Mouse (Mus musculus) liver, postnatal 0 days (tissue): ENCODE results near the gene Aox3.

Experiments
- CTCF ChIP-seq: sonication (generic); IDR thresholded peaks from 2 replicates; pipeline ENCODE4 v1.5.1; 2016; ENCODE audit warnings: antibody characterized with exemption, low read depth
- EP300 ChIP-seq: IDR thresholded peaks from 2 replicates; pipeline ENCODE4 v1.6.1; 2016; ENCODE audit warnings: antibody characterized with exemption, low read depth, mild to moderate bottlenecking

GRCm38 (mm10) chr1:58081356-58081755 is 31.6 kb upstream of the Aox3 start:
- no peak for TF ChIP-seq CTCF
- no peak for TF ChIP-seq EP300
